Mouse (Mus musculus) lung, postnatal 10 days (tissue): ENCODE measurements around the gene Gm10024.
"Not testable (repeated sequence)": the region's sequence is repeated elsewhere in the genome, so short reads cannot be mapped to it uniquely, and the experiment has no call there.

ENCODE experiments used
- DNase-seq: peaks from one replicate; pipeline ENCODE4 v3.0.0; 2021

The Gm10024 gene

GRCm38 (mm10) chr10:77711157-77711556 lies at the start of gene Gm10024:
Gene Gm10024 (plus strand): TSS chr10:77711457.
- DNase-seq, result not testable (repeated sequence)

- DNase-seq, result no peak
Measured at GRCm38 (mm10) chr10:77663949-77664665, 47.1 kb upstream of the Gm10024 start.

- peak; percentile 34 for DNase-seq
Measured at GRCm38 (mm10) chr10:77666342-77666741, 44.9 kb upstream of the Gm10024 start.

- DNase-seq, result peak; percentile 42
Measured at GRCm38 (mm10) chr10:77667402-77667801, 43.9 kb upstream of the Gm10024 start.

- no peak for DNase-seq
Measured at GRCm38 (mm10) chr10:77670710-77671109, 40.5 kb upstream of the Gm10024 start.

GRCm38 (mm10) chr10:77671519-77671918 lies 39.7 kb upstream of the Gm10024 start:
- DNase-seq, result no peak

GRCm38 (mm10) chr10:77673765-77674164 lies 37.5 kb upstream of the Gm10024 start:
- no peak for DNase-seq

- DNase-seq, result no peak
Measured at GRCm38 (mm10) chr10:77677562-77677961, 33.7 kb upstream of the Gm10024 start.

GRCm38 (mm10) chr10:77682994-77683393 lies 28.3 kb upstream of the Gm10024 start:
- no peak for DNase-seq

- DNase-seq, result no peak
Measured at GRCm38 (mm10) chr10:77684181-77684580, 27.1 kb upstream of the Gm10024 start.

GRCm38 (mm10) chr10:77685895-77686664 lies 25.2 kb upstream of the Gm10024 start, which contains the start of gene Tspear:
Gene Tspear (plus strand): TSS chr10:77686569.
- no peak for DNase-seq

GRCm38 (mm10) chr10:77687021-77687420 lies 24.2 kb upstream of the Gm10024 start:
- no peak for DNase-seq

- DNase-seq, result not testable (repeated sequence)
Measured at GRCm38 (mm10) chr10:77690356-77690807, 20.9 kb upstream of the Gm10024 start, which contains the start of gene Gm19402. Gene Gm19402 (minus strand): TSS chr10:77690757.

- DNase-seq, result no peak
Measured at GRCm38 (mm10) chr10:77697133-77697532, 14.1 kb upstream of the Gm10024 start, which contains the start of gene Gm9508. Gene Gm9508 (minus strand): TSS chr10:77697233.

- DNase-seq, result no peak
Measured at GRCm38 (mm10) chr10:77706326-77706725, 4.9 kb upstream of the Gm10024 start, which contains the start of gene Gm10272. Gene Gm10272 (plus strand): TSS chr10:77706626.

- no peak for DNase-seq
Measured at GRCm38 (mm10) chr10:77709831-77710230, 1.4 kb upstream of the Gm10024 start.

- DNase-seq, result no peak
Measured at GRCm38 (mm10) chr10:77713734-77714133, 2.5 kb downstream of the Gm10024 start.

GRCm38 (mm10) chr10:77715507-77715906 lies 4.2 kb downstream of the Gm10024 start, which contains the start of gene Gm10142:
Gene Gm10142 (plus strand): TSS chr10:77715807.
- DNase-seq, result no peak

GRCm38 (mm10) chr10:77720299-77720698 lies 9.0 kb downstream of the Gm10024 start, which contains the start of gene Krtap12-1:
Gene Krtap12-1 (plus strand): TSS chr10:77720599.
- not testable (repeated sequence) for DNase-seq

GRCm38 (mm10) chr10:77724855-77725254 lies 13.6 kb downstream of the Gm10024 start:
- no peak for DNase-seq

- no peak for DNase-seq
Measured at GRCm38 (mm10) chr10:77726186-77726585, 14.9 kb downstream of the Gm10024 start, which contains the start of gene Gm10100. Gene Gm10100 (plus strand): TSS chr10:77726486.

- no peak for DNase-seq
Measured at GRCm38 (mm10) chr10:77728280-77728679, 17.0 kb downstream of the Gm10024 start.

- DNase-seq, result no peak
Measured at GRCm38 (mm10) chr10:77729241-77729640, 18.0 kb downstream of the Gm10024 start.
